Mouse (Mus musculus) thymus, postnatal 14 days (tissue): ENCODE data around the gene Xrcc3.

Experiments
- DNase-seq: peaks from one replicate; pipeline ENCODE4 v3.0.0; 2021

Gene Xrcc3

DNA sequence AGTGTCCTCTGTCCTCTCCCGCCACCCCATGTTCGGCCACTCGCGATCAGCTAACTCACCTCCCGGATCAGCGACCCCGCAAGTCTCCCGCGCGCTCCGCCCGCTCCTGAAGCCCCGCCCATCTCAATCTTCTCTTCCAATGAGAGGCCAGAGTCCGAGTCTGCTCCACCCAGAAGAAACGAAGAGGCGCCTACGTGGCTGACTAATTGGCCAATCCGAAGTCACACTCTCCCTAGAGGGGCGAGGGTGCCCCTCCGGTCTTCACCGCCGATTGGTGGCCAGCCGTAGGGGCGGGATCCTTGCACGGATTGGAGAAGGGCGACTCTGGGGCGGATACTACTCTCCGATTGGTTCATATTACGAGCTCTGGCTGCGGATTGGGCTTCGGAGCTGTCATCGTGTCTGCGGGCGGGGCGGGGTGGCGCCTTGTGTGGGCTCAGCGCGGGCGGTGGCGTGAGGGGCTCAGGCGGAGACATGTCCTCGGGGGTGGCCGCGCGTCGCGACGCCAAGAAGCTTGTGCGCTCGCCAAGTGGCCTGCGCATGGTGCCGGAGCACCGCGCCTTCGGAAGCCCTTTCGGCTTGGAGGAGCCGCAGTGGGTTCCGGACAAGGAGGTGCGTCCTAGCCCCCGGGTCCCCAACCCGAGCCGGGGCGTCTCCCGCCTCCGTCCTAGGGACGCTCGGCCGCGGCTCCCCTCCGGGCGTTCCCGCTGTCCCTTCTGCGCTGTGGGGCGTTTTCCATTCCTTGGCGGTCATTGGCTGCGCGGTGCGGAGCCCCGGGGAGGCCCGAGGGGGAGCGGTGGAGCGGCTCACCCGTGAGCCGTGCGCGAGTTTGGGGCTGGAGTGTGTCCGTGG, at the start of gene Xrcc3, which contains the start of gene Zfyve21:
Gene Xrcc3, minus strand, starts transcription at position 108 of the 852 bp plus-strand sequence.
Gene Zfyve21, plus strand, starts transcription at position 405 of the 852 bp plus-strand sequence.
- DNase-seq = peak; percentile 98

- no peak for DNase-seq
Observed at GRCm38 (mm10) chr12:111855448-111855847, 41.8 kb upstream of the Xrcc3 start.

DNA sequence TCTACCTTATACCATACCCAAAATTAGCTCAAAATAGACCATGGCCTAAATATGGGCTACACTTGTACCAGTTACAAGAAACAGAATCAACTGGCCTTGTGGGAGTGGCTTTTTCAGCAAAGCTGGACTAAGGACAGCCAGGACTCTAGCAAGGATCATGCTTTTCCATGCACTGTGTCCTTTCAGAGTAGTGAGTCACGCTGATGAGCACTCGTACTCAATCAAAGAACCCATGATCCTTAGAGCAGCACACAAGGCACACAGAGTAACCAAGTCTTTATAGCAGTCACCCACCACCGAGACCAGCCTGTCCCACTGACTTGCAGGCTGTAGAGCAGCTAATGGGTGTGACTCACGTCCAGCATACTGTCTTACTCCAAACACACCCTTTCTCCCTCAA, 39.9 kb upstream of the Xrcc3 start:
- no peak for DNase-seq

DNA sequence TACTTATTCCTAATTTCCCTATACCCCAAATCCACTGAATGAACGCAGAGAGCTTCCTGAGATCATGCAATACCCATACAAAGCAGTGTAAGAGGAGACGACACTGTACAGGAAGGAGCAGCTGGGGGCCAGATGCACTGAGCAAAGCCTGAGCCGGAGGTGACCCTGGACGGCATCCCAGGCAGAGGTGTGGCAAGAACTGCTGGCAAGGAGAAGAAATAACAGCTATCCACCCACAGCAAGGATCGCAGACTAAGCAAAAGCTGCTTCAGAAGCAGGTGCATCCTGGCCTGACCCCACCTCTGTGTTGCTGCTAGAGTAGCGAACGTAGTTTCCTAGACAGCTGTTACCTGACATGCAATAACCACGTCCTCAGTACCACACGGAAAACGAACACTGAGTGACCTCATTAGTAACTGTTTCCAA, 39.4 kb upstream of the Xrcc3 start:
- peak; percentile 56 for DNase-seq

DNA sequence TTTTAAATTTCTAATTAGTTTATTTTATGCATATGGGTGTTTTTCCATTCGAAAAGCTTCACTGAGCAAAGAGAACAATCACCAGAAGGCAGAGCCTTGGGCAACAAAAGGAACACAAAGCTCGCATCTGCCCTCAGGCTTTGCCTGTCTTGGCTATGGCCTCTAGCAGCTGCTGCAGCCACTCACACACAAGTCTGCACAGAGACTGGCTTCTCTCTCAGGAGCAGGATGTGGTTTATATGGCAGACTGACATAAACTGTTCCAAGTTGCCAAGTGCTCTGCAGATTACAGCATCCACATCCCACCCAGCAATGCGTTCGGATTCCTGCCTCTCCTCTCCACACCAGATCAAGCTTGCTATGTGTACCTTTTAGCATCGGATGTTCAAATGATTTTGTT, 38.1 kb upstream of the Xrcc3 start:
- peak; percentile 36 for DNase-seq

DNA sequence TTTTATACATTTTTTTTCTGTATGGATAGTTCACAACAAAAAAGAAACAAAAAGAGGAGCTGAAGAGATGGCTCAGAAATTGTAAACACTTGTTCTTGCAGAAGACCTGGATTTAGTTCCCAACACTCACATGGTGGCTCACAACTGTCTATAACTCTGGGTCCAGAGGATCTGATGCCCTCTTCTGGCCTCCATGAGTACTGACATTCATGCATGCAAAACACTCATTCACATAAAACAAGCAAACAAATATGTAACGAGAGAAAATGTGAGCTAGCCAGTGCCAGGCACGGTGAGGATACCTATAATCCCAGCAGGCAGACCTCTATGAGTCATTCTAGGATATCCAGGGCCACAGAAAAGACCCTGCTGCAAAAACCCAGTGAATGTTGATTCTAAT, 37.6 kb upstream of the Xrcc3 start:
- DNase-seq = peak; percentile 18

DNA sequence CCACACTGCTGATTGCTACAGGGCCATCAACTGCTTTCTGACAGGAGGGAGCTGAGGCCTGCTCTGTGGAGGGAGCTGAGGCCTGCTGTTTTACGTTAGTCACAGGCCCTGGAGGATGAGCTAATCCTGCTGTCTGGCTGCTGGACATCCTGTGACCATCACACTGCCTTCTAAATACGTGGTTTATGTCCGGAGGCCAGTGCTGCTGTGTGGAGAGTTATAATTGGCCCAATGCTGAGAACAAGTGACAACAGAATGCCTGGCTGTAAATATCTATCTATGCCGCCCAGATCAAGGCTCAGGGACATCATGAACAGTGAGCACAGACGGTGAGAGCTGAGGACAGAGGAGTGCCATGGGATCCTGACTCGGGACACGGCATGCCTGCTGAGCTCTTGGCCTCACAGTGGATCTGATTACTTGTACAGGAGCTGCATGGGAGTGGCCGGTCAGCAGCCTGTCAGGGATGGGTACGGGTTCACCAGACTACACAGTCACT, 34.7 kb upstream of the Xrcc3 start:
- no peak for DNase-seq

DNA sequence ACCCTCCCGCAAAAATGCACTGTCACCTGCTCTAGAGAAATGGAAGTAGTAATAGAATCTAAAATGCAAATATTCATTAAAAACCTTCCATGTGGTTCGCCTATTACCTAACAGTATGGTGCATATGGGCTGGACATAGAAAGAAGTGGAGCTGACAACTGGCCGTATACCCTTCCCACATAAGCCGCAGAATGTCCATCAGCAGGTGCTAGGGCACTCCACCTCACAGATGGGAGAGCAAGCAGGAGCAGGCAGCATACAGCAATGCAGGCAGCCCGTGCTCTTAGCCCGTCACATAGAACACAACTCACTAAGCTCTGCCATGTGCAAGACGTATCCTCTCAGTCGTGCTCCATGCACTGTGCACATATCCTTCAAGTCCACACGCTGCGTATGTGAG, 33.1 kb upstream of the Xrcc3 start:
- no peak for DNase-seq

- DNase-seq = no peak
Observed at GRCm38 (mm10) chr12:111845953-111846352, 32.3 kb upstream of the Xrcc3 start.

DNA sequence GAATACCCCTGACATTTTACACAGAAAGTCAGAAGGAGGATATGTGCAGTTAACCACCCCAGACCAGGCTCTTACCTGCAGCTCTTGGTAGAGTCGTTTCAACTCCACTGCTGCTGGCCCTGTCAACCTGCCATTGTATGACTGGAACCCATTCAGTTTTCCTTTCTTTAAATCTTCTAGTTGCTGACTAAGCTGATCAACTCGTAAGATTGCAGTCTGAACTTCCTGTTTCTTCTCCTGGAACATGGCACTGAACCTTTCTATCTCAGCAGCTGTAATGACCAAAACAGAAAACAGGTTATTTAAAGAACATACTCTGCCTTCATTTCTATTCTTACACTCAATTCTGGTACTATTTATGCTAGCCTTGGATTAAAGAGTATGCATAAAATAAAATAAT, 29.8 kb upstream of the Xrcc3 start:
- DNase-seq = no peak

DNA sequence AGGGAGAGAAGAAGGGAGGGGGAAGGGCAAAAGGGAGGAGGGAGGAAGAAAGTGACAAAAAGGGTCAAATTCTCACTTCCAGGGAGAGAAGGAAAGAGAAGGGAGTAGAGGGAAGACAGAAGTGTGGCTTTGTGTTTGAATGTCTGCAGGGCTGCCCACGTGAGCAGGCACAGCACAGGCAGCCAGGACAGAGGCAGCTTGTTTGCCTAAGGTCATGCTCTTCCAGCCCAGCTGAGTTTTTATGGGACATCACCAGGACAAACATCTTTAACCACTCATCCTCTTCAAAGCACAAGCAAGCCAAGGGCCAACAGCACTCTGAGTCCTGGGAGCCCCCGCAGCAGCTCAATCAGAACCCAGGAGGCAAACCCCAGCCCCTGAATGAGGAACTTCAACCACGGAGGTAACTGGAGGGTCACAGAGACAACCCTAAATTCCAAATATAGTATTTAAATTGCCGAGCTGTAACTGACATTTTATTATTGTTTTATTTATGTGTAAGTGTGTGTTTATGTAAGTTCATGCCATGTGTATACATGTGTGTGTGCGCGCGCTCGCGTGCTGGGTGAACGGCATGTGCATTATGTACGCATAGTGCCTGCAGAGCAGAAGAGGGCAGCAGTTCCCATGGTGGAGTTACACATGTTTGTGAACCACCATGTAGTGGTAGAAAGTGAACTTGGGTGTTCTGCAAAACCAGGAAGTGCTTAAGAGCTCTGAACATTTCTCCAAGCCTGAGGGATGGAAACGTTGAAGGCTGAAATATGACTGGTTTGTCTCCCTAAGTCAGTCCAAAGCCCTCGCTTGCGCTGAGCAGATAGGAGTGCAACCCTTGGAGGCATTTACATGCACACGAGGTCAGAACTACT, 29.1 kb upstream of the Xrcc3 start:
- peak; percentile 14 for DNase-seq

DNA sequence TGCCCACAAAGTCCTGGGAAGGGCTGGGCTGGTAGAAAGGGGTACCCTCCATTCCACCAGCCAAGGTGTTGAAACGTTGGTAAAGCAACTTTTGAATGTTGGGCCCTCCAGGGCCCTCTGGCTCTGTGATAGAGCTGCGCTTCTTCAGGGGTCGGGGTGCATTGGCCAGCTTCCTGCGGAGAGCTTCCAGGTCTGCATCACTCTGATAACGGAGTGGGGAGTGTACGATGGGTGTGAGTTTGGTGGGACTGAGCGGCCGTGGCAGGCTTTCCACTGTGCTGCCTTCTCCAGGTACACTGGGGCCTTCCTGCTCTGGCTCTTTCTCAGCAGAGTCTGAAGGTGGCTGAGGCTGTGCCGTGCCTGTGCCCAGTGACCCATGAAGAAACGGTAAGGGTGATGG, 19.8 kb upstream of the Xrcc3 start:
- no peak for DNase-seq

DNA sequence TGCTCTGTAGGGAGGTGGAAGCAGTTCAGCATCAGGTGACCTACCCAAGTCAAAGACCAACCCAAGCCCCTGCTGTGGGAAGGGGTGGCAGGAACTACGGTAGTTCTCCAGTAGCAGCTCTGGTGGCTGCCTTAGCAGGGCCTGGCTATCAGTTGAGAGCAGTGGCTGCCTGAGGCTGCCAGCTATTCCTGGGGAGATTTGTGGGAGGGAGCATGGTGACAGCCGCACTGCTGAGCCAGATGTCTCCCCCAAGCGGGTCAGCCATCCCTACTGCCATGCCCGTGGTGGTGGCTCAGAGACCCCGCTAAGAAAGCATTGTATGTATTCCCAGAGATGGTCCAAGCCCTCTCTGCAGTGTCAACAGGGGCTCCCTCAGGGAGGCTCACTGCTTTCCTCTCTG, 19.0 kb upstream of the Xrcc3 start:
- no peak for DNase-seq

GRCm38 (mm10) chr12:111830375-111830774, 16.7 kb upstream of the Xrcc3 start:
- DNase-seq = no peak

GRCm38 (mm10) chr12:111829954-111830353, 16.3 kb upstream of the Xrcc3 start:
- no peak for DNase-seq

GRCm38 (mm10) chr12:111829447-111829846, 15.8 kb upstream of the Xrcc3 start:
- no peak for DNase-seq

GRCm38 (mm10) chr12:111827556-111827955, 13.9 kb upstream of the Xrcc3 start:
- DNase-seq = no peak

DNA sequence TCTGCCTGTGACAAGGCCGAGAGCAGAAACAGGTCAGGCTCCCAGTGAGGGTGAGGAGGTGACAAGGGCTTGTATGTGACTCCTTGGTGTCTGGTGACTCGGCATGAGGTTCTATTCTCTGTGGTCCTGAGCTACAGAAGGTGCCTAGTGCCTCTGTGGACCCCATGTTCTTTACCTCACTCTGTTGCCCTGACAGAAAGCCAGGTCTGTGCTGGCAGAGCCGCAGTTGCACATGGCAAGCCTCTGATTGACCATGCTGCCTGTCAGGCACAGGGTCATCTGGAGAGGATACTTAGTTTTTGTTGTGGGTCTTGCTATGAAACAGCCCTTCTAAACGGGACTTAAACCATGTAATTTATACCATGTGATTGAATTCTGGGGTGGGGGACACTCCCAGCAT, 8.3 kb upstream of the Xrcc3 start:
- DNase-seq = no peak

DNA sequence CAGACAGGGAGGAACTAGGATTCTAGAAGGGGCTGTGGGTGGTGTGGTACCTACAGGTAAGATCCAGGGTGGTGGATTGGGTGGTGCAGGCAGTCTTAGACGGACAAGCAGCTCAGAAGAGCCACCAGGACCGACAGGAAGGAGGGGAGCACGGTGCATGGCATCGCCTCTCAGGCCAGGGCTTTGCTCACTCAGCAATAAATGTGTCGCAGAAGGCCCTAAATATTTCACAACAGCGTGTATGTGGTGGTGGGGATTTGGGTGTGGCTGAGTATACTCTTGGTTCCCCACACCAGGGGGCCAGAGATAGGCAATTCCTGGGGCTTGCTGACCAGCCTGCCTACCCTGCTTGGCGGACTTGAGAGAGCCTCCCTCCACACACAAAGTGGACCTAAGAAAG, 7.0 kb upstream of the Xrcc3 start:
- no peak for DNase-seq

DNA sequence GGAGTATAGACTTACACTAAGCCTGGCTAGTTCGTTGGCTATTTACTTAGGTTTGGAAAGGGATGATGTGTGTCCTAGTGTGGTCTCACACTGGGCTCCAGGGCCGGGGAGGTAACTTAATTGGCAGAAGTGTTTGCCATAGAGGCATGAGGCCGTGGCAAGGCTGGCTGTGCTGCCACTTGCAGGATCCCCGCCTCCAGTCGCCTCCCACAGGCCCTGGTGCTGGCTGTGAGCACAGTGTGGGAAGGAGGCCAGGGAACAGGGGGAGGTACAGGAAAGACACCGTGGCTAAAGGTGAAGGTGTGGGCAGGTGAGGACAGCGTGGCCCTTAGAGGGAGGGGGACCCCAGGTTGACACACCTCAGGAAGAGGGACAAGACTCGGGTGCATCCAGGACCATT, 6.3 kb upstream of the Xrcc3 start:
- DNase-seq = no peak

- DNase-seq = no peak
Observed at GRCm38 (mm10) chr12:111817991-111818390, 4.3 kb upstream of the Xrcc3 start.

- DNase-seq = no peak
Observed at GRCm38 (mm10) chr12:111816967-111817366, 3.3 kb upstream of the Xrcc3 start.

GRCm38 (mm10) chr12:111816528-111816927, 2.9 kb upstream of the Xrcc3 start:
- DNase-seq = peak; percentile 18
